Mouse (Mus musculus) ES-Bruce4 (cell line): ENCODE measurements around the gene Cfi. TPM values are rescaled to one million over a fixed set of nuclear protein-coding genes. Genes with fewer than 3 reads are reported as not detected.

Source experiments
- H3K27ac ChIP-seq: 2 replicates; pipeline ENCODE4 v1.5.1; 2012; ENCODE audit warnings: low read length, inconsistent platforms; ENCODE audit not compliant: insufficient read depth
- H3K27me3 ChIP-seq: 2 replicates; pipeline ENCODE4 v1.6.1; 2012; ENCODE audit warnings: mild to moderate bottlenecking, low read length, inconsistent platforms; ENCODE audit not compliant: control insufficient read depth, poor library complexity, insufficient read depth, severe bottlenecking
- H3K36me3 ChIP-seq: 2 replicates; pipeline ENCODE4 v1.6.1; 2012; ENCODE audit warnings: inconsistent platforms, mild to moderate bottlenecking, low read length, moderate library complexity; ENCODE audit not compliant: control insufficient read depth, poor library complexity, insufficient read depth, severe bottlenecking
- H3K4me1 ChIP-seq: one replicate; pipeline ENCODE4 v1.8.1; 2011; ENCODE audit warnings: low read length; ENCODE audit not compliant: control insufficient read depth, insufficient read depth
- H3K4me3 ChIP-seq: 2 replicates; pipeline ENCODE4 v1.5.1; 2011; ENCODE audit warnings: low read depth, mild to moderate bottlenecking, low read length
- H3K9ac ChIP-seq: 2 replicates; pipeline ENCODE4 v1.6.1; 2012; ENCODE audit warnings: low read depth, mild to moderate bottlenecking, inconsistent platforms; ENCODE audit not compliant: poor library complexity, severe bottlenecking
- H3K9me3 ChIP-seq: replicated peaks from 2 replicates; pipeline ENCODE4 v1.6.1; 2012; ENCODE audit warnings: mild to moderate bottlenecking, low read length, inconsistent platforms; ENCODE audit not compliant: control insufficient read depth, poor library complexity, insufficient read depth, severe bottlenecking
- CTCF ChIP-seq: IDR thresholded peaks from one replicate; pipeline ENCODE4 v1.8.1; 2011; ENCODE audit warnings: low read depth, low read length
- EP300 ChIP-seq: IDR thresholded peaks from 2 replicates; pipeline ENCODE4 v1.6.1; 2011; ENCODE audit warnings: low read depth, low read length; ENCODE audit not compliant: insufficient read depth
- POLR2A ChIP-seq: IDR thresholded peaks from one replicate; pipeline ENCODE4 v1.8.1; 2011; ENCODE audit warnings: low read length; ENCODE audit not compliant: insufficient read depth
- polyA plus RNA-seq: library from polyadenylated mRNA; stranded (reverse); fragments of >200 nt; gene quantifications from 2 replicates; pipeline ENCODE4 v1.2.4, GENCODE M21; 2011; ENCODE audit warnings: low read depth; ENCODE audit not compliant: missing spikeins, insufficient read depth, insufficient read length

The Cfi gene
- polyA plus RNA-seq, 1 experiment: not detected

DNA sequence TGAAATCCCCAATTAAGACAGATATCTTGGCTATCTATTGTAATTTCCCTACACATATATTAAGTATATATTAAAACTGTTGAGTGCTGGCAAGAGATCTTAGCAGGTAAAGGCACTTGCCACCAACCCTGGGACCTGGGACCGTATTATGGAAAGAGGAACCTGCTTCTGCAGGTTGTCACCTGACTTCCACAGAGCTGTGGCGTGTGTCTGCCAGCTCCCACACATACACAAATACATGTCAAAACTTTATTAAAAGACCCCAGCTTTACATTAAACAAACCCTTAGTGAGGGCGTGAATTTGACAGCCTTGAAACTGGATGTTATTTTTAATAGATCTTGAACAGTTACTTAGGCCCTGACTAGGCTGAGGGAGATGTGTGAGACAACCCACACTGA lies 67.7 kb downstream of the Cfi start:
- H3K9me3 ChIP-seq: no peaks in the 10 kb centered on the region
- H3K36me3 ChIP-seq: no peaks in the 10 kb centered on the region
- H3K27ac ChIP-seq: no peak overlapping the region
- no peak overlapping the region for H3K9ac ChIP-seq
- H3K27me3 ChIP-seq: no peaks in the 10 kb centered on the region
- no peak for TF ChIP-seq EP300
- no peak for TF ChIP-seq POLR2A
- TF ChIP-seq CTCF: no peak
- no peak overlapping the region for H3K4me3 ChIP-seq
- peaks cover 1% of the 10 kb centered on the region for H3K4me1 ChIP-seq

DNA sequence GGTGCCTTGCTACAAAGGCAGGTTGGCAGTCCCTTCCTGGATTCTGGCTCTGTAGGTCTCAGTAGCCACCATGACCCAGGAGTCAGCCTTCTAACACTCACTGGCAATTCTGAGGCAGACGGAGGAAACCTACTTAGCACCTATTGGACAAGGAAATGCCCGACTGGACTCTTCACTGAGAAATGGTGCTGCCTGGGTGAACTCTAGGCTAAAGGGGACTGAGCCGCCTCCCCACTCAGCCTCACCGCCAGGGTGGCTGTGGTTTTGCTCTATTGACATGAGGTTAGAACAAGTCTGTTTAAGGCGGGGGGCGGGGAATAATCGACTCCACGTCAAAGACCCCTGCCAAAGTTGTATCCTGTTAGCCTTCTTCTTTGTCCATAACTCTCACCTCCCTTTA lies 68.2 kb downstream of the Cfi start:
- Histone ChIP-seq H3K4me3 (no peak overlapping the region), H3K4me1 (no peaks in the 10 kb centered on the region), H3K27me3 (no peaks in the 10 kb centered on the region), H3K9ac (no peak overlapping the region), H3K36me3 (no peaks in the 10 kb centered on the region), H3K9me3 (no peaks in the 10 kb centered on the region), H3K27ac (no peak overlapping the region)
- no peak for TF ChIP-seq EP300
- no peak for TF ChIP-seq POLR2A
- TF ChIP-seq CTCF: no peak

GRCm38 (mm10) chr3:129904381-129905132 lies 68.9 kb downstream of the Cfi start:
- H3K4me3 ChIP-seq: no peak overlapping the region
- no peaks in the 10 kb centered on the region for H3K36me3 ChIP-seq
- no peak overlapping the region for H3K27ac ChIP-seq
- no peaks in the 10 kb centered on the region for H3K27me3 ChIP-seq
- H3K9ac ChIP-seq: no peak overlapping the region
- H3K9me3 ChIP-seq: no peaks in the 10 kb centered on the region
- TF ChIP-seq CTCF: no peak
- no peak for TF ChIP-seq EP300
- TF ChIP-seq POLR2A: no peak
- no peaks in the 10 kb centered on the region for H3K4me1 ChIP-seq

- H3K4me1 ChIP-seq: no peaks in the 10 kb centered on the region
- no peaks in the 10 kb centered on the region for H3K27me3 ChIP-seq
- no peak overlapping the region for H3K4me3 ChIP-seq
These were observed 76.3 kb downstream of the Cfi start for GRCm38 (mm10) chr3:129912025-129912424.

DNA sequence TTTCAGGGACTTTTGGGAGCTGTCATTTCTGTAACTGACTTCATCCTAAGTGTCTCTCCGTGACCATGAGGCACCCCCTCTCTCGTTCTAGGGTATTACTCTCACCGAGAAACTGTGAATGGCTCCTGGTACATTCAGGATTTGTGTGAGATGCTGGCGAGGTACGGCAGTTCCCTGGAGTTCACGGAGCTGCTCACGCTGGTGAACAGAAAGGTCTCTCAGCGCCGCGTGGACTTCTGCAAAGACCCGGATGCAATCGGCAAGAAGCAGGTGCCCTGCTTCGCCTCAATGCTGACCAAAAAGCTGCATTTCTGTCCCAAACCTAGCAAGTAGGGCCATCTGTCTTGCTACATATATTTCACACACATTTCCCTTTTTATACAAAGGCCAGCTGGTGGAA lies 77.6 kb downstream of the Cfi start:
- Histone ChIP-seq H3K27ac (no peak overlapping the region), H3K4me3 (no peak overlapping the region), H3K27me3 (no peaks in the 10 kb centered on the region), H3K9me3 (no peaks in the 10 kb centered on the region), H3K36me3 (no peaks in the 10 kb centered on the region), H3K9ac (no peak overlapping the region), H3K4me1 (no peaks in the 10 kb centered on the region)
- TF ChIP-seq POLR2A: no peak
- no peak for TF ChIP-seq EP300
- TF ChIP-seq CTCF: no peak

More at GRCm38 (mm10) chr3:129912025-129912424, 76.3 kb downstream of the Cfi start:
- no peak for TF ChIP-seq CTCF
- TF ChIP-seq EP300: no peak
- TF ChIP-seq POLR2A: no peak
- Histone ChIP-seq H3K27ac (no peak overlapping the region), H3K9ac (no peak overlapping the region), H3K36me3 (no peaks in the 10 kb centered on the region), H3K9me3 (no peaks in the 10 kb centered on the region)

- Histone ChIP-seq H3K4me3 (no peak overlapping the region), H3K36me3 (no peaks in the 10 kb centered on the region), H3K4me1 (no peaks in the 10 kb centered on the region), H3K27ac (no peak overlapping the region), H3K9me3 (no peaks in the 10 kb centered on the region), H3K27me3 (no peaks in the 10 kb centered on the region; the same call in 1 of the 2 replicates), H3K9ac (no peak overlapping the region)
- TF ChIP-seq CTCF: no peak
- TF ChIP-seq EP300: no peak
- TF ChIP-seq POLR2A: no peak
These were observed 81.7 kb downstream of the Cfi start for GRCm38 (mm10) chr3:129917424-129917823.
